Mouse (Mus musculus): ENCODE measurements around the gene Eif2d.

DNA sequence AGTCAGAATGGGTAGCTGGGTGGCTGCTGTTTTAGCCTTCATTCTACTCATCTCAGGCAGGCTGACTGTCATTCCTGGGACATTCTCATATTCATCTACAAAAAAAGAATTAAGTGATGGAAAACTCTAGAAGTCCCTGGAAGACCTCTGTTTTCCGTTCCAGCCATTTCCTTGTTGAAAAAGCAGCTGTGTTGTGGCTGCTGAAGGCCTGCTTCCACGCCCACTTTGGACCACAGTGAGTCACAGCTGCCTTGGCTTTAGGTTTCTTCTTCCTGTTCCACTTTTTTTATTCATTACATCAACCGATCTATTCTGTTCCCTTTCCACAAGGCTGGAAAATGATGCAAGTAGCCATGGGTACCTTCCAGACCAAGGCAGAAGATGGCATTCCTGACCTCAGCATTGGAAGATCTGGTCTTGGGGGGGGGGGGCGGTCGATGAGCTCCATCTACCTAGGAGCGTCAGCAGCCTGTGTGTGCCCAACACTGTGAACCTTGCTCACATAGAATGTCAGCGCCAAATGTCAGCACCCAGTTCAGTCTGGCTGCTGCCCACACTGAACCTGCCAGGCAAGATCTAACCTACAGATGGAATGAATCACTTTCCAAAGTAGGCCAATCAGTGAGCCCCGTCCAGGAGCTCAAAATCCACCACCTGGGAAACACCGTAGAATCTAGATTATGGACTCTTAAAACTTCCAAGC, 31.4 kb downstream of the Eif2d start:
- no peak for TF ChIP-seq CTCF (IDR thresholded peaks at IDR 0.05; ENCODE audit: borderline replicate concordance, control insufficient read depth, extremely low read depth, insufficient read depth, low read length, poor library complexity)
- TF ChIP-seq POLR2A (IDR thresholded peaks at IDR 0.05; ENCODE audit: control insufficient read depth, extremely low read depth, insufficient read depth, low read length, poor library complexity): no peak
